Mouse (Mus musculus): Measurements from ENCODE around the gene Sh3bgrl3. TPM values are rescaled to one million over a fixed set of nuclear protein-coding genes. Genes with fewer than 3 reads are reported as not detected.

Sh3bgrl3 gene
- total and polyA plus RNA-seq, 3 experiments = 128 to 362 (median 153) TPM

GRCm38 (mm10) chr4:134092382-134093288 is 36.0 kb downstream of the Sh3bgrl3 start (continued):
- TF ChIP-seq ZNF384 (IDR thresholded peaks at IDR 0.05; ENCODE audit: low read depth, low read length) = no peak

GRCm38 (mm10) chr4:134091225-134091529 is 37.4 kb downstream of the Sh3bgrl3 start:
- peaks cover 10 to 56% of the 10 kb centered on the region in 2 experiments for H3K4me1 ChIP-seq (ENCODE audit: control insufficient read depth in 1 of 2, insufficient read depth in 2 of 2)
- H3K9ac ChIP-seq (ENCODE audit: insufficient read depth, low read depth) = no peak overlapping the region

GRCm38 (mm10) chr4:134090521-134091224 is 37.9 kb downstream of the Sh3bgrl3 start:
- in situ Hi-C loops (cut with MboI; ENCODE audit: low pct_ligation_motif_present, low pct_unique_long_range_greater_than_20kb, low sequenced_read_pairs) = loop anchor here (5.0 to 25.0 kb wide), 2 partner anchors 37 to 503 kb away; partner anchors contain the start of genes Gpn2 and Sh3bgrl3
- H3K4me2 ChIP-seq (ENCODE audit: insufficient read depth, low read depth, poor library complexity, severe bottlenecking) = 0 out of 2 replicates have a peak overlapping the region, but pooled peaks have one; percentile 8
- peaks cover 8 to 53% of the 10 kb centered on the region in 2 experiments for H3K4me1 ChIP-seq (ENCODE audit: control insufficient read depth in 1 of 2, insufficient read depth in 2 of 2)
- peaks cover 32 to 72% of the 10 kb centered on the region in 2 experiments for H3K36me3 ChIP-seq (replicated peaks in 1 of 2; ENCODE audit: control insufficient read depth in 1 of 2, insufficient read depth in 1 of 2, low read length in 1 of 2)
- H3K4me3 ChIP-seq (replicated peaks in 1 of 3; ENCODE audit: low read depth in 2 of 3, low read length in 2 of 3, poor library complexity in 1 of 3) = peak overlapping the region in 1 of 3 experiments; percentile 11
- DNase-seq (ENCODE audit: extremely low read depth) = no peak
- no peaks in the 10 kb centered on the region for H3K9me3 ChIP-seq (replicated peaks; ENCODE audit: low read length)
- no peaks in the 10 kb centered on the region for H3K27me3 ChIP-seq (replicated peaks)
- H3K9ac ChIP-seq (ENCODE audit: insufficient read depth, low read depth) = no peak overlapping the region
- H3K27ac ChIP-seq (ENCODE audit: insufficient read depth, low read depth) = peak overlapping the region; percentile 97
- peaks cover 25% of the 10 kb centered on the region for H3K79me2 ChIP-seq (replicated peaks; ENCODE audit: control insufficient read depth, extremely low read depth, insufficient read depth, poor library complexity, severe bottlenecking)
- dilution Hi-C loops (cut with MboI; ENCODE audit: extremely low pct_ligation_motif_present, extremely low pct_unique_long_range_greater_than_20kb, low sequenced_read_pairs) = no loop called here
- no peak for TF ChIP-seq EP300 (IDR thresholded peaks at IDR 0.05; ENCODE audit: low read length)
- TF ChIP-seq NRF1 (IDR thresholded peaks at IDR 0.05; ENCODE audit: low read depth, low read length) = no peak
- no peak for TF ChIP-seq MXI1 (IDR thresholded peaks at IDR 0.05; ENCODE audit: low read depth, low read length)
- peak; percentile 24 for TF ChIP-seq SMC3 (IDR thresholded peaks at IDR 0.05; ENCODE audit: low read depth, low read length)
- TF ChIP-seq CTCF (conservative IDR thresholded peaks at IDR 0.05 in 1 of 2, IDR thresholded peaks at IDR 0.05 in 1 of 2; ENCODE audit: low read depth in 2 of 2, low read length in 2 of 2) = peak in 1 of 2 experiments; percentile 59; a peak in 2 of 4 replicates
- peak; percentile 10 for TF ChIP-seq RAD21 (IDR thresholded peaks at IDR 0.05; ENCODE audit: low read depth, low read length)
- TF ChIP-seq JUND (conservative IDR thresholded peaks at IDR 0.05; ENCODE audit: low read depth, low read length) = no peak
- no peak for TF ChIP-seq IRF4 (IDR thresholded peaks at IDR 0.05; ENCODE audit: low read depth, low read length)
- TF ChIP-seq E2F4 (IDR thresholded peaks at IDR 0.05; ENCODE audit: insufficient replicate concordance, low read depth, low read length) = no peak
- peak; percentile 52; the same call in 1 of the 2 replicates for TF ChIP-seq POLR2A (IDR thresholded peaks at IDR 0.05; ENCODE audit: low read depth, low read length)
- peak; percentile 47; the same call in 1 of the 2 replicates for TF ChIP-seq CHD2 (IDR thresholded peaks at IDR 0.05; ENCODE audit: low read length)
- no peak for TF ChIP-seq ETS1 (conservative IDR thresholded peaks at IDR 0.05; ENCODE audit: low read depth, low read length)
- TF ChIP-seq JUN (IDR thresholded peaks at IDR 0.05; ENCODE audit: insufficient read depth, low read depth, low read length) = no peak
- 0 out of 2 replicates have a peak, but pooled peaks have one; percentile 16 for TF ChIP-seq BHLHE40 (IDR thresholded peaks at IDR 0.05; ENCODE audit: low read depth, low read length)
- TF ChIP-seq CHD1 (IDR thresholded peaks at IDR 0.05; ENCODE audit: low read depth, low read length) = no peak
- TF ChIP-seq ZMIZ1 (IDR thresholded peaks at IDR 0.05; ENCODE audit: low read depth, low read length) = peak; percentile 39; the same call in 1 of the 2 replicates
- no peak for TF ChIP-seq UBTF (IDR thresholded peaks at IDR 0.05; ENCODE audit: low read depth, low read length)
- TF ChIP-seq TBP (conservative IDR thresholded peaks at IDR 0.05; ENCODE audit: low read depth, low read length) = no peak
- peak; percentile 95 for TF ChIP-seq POLR2AphosphoS2 (IDR thresholded peaks at IDR 0.05; ENCODE audit: low read depth, low read length)
- TF ChIP-seq SIN3A (IDR thresholded peaks at IDR 0.05; ENCODE audit: low read length) = no peak
- no peak for TF ChIP-seq MAFK (IDR thresholded peaks at IDR 0.05; ENCODE audit: insufficient replicate concordance, low read length)
- TF ChIP-seq ZNF384 (IDR thresholded peaks at IDR 0.05; ENCODE audit: low read depth, low read length) = no peak
- peak; percentile 38 for TF ChIP-seq USF2 (conservative IDR thresholded peaks at IDR 0.05; ENCODE audit: low read depth, low read length)
- no peak for TF ChIP-seq KAT2A (IDR thresholded peaks at IDR 0.05; ENCODE audit: insufficient replicate concordance, low read length)
- TF ChIP-seq RCOR1 (conservative IDR thresholded peaks at IDR 0.05; ENCODE audit: low read depth, low read length) = no peak
- TF ChIP-seq HCFC1 (IDR thresholded peaks at IDR 0.05; ENCODE audit: low read depth, low read length) = no peak

More at GRCm38 (mm10) chr4:134091225-134091529, 37.4 kb downstream of the Sh3bgrl3 start:
- Histone ChIP-seq H3K79me2 (replicated peaks; ENCODE audit: control insufficient read depth, extremely low read depth, insufficient read depth, poor library complexity, severe bottlenecking) (peaks cover 25% of the 10 kb centered on the region), H3K36me3 (replicated peaks in 1 of 2; ENCODE audit: control insufficient read depth in 1 of 2, insufficient read depth in 1 of 2, low read length in 1 of 2) (peaks cover 32 to 69% of the 10 kb centered on the region in 2 experiments), H3K27me3 (replicated peaks) (no peaks in the 10 kb centered on the region), H3K9me3 (replicated peaks; ENCODE audit: low read length) (no peaks in the 10 kb centered on the region), H3K4me2 (ENCODE audit: insufficient read depth, low read depth, poor library complexity, severe bottlenecking) (0 out of 2 replicates have a peak overlapping the region, but pooled peaks have one; percentile 8), H3K4me3 (replicated peaks in 1 of 3; ENCODE audit: low read depth in 2 of 3, low read length in 2 of 3, poor library complexity in 1 of 3) (peak overlapping the region in 1 of 3 experiments; percentile 11), H3K27ac (ENCODE audit: insufficient read depth, low read depth) (peak overlapping the region; percentile 97)
- dilution Hi-C loops (cut with MboI; ENCODE audit: extremely low pct_ligation_motif_present, extremely low pct_unique_long_range_greater_than_20kb, low sequenced_read_pairs) (no loop called here), in situ Hi-C loops (cut with MboI; ENCODE audit: low pct_ligation_motif_present, low pct_unique_long_range_greater_than_20kb, low sequenced_read_pairs) (loop anchor here (5.0 to 25.0 kb wide), 2 partner anchors 36 to 504 kb away; partner anchors contain the start of genes Gpn2 and Sh3bgrl3)
- TF ChIP-seq POLR2A (IDR thresholded peaks at IDR 0.05; ENCODE audit: low read depth, low read length) (peak; percentile 6; the same call in 1 of the 2 replicates), PAX5 (IDR thresholded peaks at IDR 0.05; ENCODE audit: low read length) (no peak), ELF1 (IDR thresholded peaks at IDR 0.05; ENCODE audit: low read depth, low read length) (peak; percentile 82)
- DNase-seq (ENCODE audit: extremely low read depth) = no peak

All from CH12.LX (cell line).